Mouse (Mus musculus): Measurements from ENCODE around the gene Tex2.

GRCm38 (mm10) chr11:106559773-106560172 lies 53.5 kb downstream of the Tex2 start:
- no peak for TF ChIP-seq CTCF (IDR thresholded peaks at IDR 0.05; ENCODE audit: insufficient read depth, low read depth, low read length)
- TF ChIP-seq POLR2A (IDR thresholded peaks at IDR 0.05; ENCODE audit: insufficient read depth, low read depth, low read length), result no peak

Measured in olfactory bulb, adult 2 months (tissue).